Mouse (Mus musculus): ENCODE measurements around the gene Mlip.
A peak's percentile ranks its signal among the peaks of the same experiment; 100 is the strongest.
"Not testable (repeated sequence)": the region's sequence is repeated elsewhere in the genome, so short reads cannot be mapped to it uniquely, and the experiment has no call there.

The Mlip gene

DNA sequence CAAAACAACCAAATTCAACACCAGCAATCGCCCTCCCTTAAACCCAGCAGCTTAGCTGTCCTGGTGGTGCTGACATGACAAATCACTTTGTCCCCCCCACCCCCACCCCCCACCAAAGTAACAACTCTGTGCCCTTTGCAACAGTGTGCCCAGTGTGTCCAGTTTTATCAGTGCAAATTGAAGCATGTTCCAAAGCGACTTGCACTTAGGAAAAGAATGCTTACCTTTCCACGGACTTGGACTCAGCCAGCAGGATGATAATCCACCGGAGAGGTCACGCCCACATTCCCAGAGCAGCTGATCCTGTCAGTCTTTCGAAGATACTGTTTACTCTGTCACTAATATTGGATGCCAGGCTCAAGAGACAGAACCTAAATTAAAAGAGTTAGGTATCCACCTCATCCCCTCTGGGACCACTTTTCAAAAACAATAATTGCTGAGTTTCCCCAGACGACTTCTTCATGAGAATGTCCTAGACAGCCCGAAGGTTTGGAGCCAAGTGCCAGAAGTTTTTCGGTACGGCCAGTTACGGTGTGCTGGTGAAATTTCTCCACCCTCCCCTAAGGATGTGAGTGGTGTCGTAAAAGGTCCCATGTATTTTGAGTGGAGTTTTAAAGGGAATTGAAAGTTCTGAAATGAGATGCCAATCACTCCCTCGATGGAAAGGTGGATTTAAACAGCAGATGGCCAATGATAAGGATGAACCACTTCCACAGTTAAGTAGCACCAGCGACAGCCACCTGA lies at the start of gene Mlip:
TSS of gene Mlip (minus strand) at position 538 of the 744 bp plus-strand sequence.
- no peak for DNase-seq

DNA sequence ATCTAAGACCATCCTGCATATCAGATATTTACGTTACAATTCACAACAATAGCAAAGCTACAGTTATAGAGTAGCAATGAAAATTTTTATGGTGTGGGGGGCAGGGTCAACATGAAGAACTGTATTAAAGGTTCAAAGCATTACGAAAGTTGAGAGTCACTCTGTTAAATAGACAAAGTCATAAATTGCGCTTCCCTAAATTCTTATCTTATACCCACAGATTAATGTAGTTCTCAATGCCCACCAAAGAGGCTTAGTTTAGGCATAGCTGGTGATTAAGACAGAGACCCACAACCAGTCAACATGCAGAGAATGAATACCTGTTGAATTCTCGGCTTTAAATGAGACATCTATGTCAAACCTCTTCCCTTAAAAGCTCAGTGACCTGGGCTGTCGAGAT lies 47.0 kb upstream of the Mlip start:
- no peak for DNase-seq

DNA sequence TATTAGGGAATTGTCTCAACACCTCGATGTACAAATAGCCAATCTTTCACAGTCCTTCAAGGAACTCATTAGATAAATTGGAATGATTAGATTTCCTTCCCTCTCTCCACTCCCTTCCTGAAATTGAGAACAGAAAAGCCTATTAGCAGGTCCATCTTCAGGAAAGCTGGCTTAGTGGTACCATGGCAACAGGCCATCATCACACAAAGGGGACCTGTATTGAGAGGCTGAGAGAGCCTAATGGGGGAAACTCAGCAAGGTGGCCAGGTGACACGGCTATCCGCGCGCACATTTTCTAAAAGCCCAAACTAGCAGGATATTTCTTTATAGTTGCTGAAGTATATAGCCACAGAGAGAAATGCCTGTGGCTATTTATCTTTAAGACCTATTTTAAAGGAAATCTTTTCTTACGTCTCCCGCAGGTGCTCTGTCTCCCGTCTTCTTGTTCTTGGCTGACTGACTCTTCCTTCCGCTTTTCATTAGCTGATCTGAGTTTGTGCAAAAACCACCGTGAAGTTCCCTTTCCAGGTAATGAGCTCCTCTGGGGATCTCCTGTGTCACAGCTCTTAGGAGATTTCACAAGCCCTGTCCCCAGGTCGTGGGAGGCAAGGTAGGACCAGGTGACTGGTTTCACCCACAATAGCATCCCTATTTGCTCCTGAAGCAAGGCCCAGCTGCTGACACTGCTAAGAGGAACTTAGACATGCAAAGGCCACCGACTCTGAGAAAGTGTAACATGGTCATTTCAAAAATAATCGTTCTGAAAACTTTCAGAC lies 46.3 kb upstream of the Mlip start:
- no peak for DNase-seq

DNA sequence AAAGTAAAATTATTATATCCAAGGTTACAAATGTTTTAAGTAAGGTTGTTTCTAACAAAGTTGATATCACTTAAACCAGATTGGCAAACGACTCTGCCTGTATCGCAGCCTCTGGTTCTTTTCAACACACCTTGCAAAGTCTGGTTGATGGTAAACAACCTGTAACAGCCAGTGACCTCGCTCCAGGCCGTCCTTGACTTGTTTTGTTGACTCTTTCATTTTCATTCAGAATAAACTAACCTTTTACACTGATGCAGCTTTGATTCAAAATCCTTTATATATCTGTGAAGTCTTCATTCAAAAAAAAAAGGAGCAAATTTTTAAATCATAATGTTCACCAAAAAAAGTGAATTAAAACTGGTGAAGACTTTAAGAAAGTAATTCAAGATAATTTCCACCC lies 44.3 kb upstream of the Mlip start:
- no peak for DNase-seq

DNA sequence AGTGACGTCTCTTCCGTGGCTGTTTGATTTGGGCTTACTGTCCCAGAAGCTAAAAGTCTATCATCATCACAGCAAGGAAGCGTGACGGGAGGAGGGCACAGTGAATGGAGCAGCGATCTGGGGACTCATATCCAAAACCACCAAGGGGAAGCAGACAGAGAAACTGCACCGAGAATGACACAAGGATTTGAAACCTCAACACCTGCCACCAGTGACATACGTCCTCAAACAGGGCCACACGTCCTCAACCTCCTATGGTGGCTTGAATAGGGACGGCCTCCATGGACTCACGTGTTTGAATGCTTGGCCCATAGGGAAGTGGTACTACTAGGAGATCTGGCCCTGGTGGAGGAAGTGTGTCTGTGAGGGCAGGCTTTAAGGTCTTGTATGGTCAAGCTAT lies 38.5 kb upstream of the Mlip start:
- no peak for DNase-seq

DNA sequence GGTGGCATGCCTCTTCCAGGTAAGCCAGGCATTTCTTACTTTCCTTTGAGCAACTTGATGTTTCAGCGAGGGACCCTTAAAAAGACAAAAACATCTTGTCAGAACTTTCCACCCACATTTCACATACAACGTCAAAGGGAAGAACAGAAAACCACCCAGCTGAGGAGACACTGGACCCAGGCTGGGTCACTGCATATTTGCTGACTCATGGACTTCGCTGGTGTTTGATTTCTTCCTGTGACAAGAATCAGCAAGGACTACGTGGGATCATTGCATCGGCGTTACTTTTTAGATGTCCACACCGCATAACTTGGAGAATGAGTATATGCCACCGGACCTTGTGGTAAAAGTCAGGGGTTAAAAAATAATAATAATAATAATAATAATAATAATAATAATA lies 36.2 kb upstream of the Mlip start:
- no peak for DNase-seq

DNA sequence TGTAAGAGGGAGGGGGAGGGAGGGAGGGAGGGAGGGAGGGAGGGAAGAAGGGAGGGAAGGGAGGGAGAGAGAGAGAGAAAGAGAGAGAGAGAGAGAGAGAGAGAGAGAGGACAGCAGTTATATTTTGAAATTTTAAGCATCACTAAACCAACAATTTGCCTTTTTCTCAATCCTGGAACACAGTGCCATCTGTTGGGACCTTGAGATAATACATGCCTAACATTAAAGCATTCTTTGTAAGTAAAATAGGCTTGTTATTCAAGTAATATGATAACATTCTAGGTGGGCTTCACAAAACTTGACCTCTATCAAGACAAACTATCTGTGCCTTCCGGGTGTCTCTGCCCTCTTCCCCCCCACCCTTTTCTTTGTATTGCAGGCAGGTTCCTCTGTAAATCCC lies 34.0 kb upstream of the Mlip start:
- DNase-seq: peak; percentile 27

DNA sequence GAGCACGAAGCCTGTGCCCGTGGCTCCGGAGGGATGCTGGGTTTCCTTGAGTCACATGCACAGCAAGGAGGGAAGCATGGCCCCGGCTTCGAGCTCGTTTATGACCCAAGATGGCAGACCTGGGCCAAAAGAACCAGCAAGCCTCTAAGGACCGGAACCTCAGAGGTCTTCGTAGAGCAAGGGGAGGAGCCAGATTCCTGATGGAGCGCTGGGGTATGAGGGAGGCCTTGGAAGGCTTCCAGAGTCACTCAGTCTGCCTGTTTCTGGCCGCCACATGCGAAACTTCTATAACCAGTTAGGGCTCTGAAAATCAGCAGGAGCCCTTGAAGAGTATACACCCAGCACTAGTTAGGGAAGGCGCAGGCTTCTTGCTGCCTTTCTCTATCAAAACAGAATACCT lies 32.8 kb upstream of the Mlip start:
- no peak for DNase-seq

DNA sequence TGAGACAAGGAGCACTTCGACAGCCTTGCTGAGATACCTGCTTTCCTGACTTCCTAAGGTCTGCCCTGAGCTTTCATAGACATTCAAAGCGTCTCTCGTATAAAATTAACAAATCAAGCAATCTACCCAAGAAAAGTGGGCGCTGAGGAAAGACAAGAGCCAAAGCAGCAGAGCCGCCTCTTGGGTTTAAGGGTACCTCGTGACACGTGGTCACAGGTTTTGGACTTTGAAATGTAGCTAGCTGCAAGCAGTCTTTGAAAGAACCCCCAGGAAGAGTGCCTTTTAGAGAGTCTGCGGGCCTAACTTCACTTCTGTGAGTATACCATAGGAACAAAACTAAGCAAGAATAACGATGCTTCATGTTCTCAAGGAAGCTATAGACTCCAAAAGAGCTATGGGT lies 31.9 kb upstream of the Mlip start:
- peak; percentile 59 for DNase-seq

DNA sequence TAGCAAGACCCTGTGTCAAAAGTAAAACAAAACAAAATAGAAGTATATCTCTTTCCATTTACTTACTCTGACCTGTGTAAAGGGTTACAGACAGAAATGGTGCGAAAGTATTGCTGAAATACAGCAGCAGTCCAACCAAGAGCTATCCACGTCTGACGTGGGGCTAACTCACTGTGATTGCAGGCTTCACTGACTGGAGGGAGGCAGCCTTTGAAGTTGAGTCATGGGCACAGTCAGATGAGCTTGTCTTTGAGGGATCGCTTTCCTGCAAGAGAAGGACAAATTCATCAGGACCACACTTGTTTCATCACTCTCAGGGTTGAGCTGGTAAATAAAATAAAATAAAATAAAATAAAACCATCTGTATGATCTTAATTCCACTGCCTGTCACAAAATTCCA lies 31.2 kb upstream of the Mlip start:
- no peak for DNase-seq

DNA sequence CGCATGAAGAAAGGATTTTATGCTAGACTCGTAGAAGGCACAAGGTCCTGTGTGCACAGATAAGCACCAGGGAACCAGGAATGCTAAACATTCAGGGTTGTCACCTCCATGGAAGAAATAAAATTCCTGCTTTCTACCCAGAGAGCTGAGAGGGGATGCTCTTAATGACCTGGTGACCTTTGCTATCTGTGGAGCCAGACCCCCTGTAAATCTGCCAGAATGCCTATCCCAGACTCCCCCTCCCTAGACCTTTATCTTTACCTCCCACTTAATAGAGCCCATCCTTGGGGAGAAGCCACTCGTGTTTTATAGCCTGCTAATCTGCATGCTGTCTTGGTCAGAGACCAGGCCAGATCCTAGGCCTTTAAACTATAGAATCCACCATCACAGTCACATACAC lies 29.7 kb upstream of the Mlip start:
- no peak for DNase-seq

DNA sequence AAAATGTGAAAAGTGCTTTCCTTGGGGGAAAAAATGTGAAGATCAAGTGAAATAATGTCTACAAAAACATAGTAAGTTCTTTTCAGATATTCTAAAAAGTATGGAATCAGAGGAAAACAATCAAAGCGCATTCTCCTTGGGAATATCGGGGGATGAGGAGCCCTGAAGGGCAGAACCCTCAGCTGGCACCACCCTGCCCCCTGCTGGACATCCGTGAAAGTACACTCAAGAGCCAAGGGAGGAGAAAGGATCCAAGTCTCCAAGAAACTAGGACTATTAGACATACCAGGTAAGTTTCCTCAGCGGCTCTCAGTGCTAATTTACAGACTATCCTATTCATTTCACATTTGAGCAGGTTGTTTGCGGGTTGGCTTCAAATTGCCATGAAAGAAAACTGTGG lies 28.8 kb upstream of the Mlip start:
- peak; percentile 82 for DNase-seq

DNA sequence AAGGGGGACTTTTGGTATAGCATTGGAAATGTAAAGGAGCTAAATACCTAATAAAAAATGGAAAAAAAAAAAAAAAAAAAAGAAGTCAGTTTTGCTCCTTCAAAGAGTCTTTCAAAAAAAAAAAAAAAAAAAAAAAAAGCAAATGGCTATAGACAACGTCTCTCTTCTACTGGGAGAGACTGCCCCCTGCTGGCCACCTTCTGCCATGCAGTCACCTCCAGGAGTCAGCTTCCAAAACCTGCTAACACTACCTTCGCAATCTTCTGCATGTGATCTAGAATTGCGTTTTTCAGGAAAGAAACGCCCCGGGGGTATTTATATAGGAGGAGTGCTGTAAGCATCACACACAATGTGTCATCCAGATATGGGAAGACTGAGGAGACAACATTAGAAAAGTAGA lies 26.9 kb upstream of the Mlip start:
- DNase-seq: peak; percentile 68

DNA sequence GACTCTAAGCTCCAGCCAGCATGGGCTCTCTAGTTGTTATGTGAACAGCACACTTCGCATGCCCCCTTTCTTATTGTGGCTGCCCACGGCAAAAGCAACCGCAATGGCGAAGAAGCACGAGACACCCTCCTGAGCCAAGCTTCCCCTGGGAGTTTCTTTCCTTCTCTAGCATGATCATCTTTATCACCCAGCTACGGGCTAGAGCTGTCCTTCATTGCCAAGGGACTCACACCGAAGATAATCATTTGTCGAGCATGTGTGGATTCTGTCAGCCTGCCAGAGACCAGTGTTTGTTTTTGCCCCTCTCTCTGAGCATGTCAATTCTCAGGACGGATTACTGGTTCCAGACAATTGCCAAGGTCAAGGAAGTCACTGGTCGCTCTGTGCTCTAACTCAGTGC lies 24.9 kb upstream of the Mlip start:
- DNase-seq: no peak

DNA sequence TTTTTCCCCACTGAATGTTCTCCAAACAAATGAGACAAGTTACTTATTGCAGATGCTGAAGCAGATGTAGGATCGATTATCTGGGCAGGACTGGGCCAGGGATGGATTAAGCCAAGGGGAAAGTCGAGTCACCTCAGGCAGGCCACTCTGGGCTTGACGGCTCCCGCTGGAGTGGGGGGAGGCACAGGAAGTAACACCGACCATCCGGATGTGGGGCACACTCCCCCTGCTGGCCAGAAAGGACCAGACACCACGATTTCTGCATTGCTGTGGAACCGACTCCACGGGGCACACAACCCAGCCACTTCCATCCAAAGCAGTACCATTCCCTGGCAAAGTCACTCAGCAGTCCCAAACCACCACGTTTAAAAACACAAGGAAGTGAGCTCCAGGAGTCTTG lies 24.3 kb upstream of the Mlip start:
- DNase-seq: peak; percentile 30

DNA sequence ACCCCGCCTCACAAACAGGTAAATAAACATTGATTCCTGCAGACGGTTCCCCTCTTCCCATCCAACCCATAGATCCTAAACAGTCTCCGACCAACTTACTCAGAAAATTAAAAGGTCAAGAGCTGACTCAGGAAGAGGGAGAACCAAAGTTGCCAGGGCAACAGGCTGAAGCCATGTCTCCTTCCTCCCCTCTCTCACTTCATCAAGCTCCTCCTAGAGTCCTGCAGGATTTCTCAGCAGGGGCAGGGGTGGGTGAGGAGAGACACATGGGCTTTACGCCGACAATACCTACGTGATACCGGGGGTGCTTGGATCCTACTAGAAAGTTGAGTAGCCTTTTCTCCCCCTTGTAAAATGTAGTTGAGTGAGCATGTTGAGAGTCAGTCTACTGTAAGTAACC lies 23.8 kb upstream of the Mlip start:
- no peak for DNase-seq

DNA sequence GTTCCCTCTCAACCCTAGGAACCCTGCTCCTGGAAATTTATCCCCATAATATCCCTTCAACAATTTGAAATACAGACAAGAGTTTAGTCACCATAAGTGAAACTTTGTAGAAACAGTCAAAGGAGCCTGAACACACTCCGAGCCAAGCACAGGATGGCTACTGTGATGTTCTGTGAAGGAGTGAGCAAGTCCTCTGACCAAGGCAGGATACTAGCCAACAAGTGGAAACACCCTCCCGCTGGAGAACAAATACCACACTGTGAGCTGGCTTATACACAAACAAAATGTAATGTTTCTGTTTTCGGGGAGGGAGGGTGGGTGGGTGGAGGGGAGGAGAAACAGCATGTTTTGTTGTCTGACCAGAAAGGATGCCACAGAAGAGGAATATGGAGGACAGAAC lies 17.9 kb upstream of the Mlip start:
- no peak for DNase-seq

DNA sequence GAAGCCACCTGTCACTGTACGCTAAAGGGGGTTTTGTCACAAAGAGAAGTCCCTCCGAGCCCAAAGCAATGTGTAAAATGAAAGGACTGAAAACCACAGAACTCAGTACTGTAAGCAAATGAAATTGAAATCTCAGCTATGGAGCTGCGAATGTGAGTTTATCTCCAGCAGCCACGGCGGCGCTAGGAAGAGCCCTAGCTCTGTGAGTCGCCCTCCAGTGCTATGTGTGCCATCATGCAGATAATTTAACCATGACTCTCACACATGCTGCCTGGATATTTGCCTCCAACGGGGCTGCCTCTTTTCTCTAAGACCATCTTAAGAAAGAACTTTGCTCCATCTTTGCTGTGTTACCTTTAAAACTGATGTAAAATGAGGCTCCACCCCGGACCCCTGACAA lies 16.5 kb upstream of the Mlip start:
- DNase-seq: no peak

DNA sequence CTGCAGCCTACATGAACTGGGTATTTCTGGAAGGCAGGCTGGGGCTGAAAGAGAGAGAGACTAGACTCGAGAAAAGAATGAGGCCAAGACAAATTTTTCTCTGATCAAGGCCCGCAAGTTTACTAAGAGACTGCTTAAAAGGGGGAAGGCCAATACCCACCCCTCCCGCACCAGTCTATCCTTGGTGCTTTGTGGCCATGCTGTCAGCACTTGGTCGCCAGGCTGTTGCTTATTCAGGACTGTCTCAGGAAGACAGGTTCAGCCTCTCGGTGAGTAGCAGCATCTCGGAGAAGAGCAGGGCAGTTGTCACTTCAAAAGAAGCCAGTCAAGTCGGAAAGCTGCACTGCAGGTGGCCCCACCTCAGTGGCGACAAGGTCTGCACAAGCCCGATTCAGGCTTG lies 11.9 kb upstream of the Mlip start:
- not testable (repeated sequence) for DNase-seq

DNA sequence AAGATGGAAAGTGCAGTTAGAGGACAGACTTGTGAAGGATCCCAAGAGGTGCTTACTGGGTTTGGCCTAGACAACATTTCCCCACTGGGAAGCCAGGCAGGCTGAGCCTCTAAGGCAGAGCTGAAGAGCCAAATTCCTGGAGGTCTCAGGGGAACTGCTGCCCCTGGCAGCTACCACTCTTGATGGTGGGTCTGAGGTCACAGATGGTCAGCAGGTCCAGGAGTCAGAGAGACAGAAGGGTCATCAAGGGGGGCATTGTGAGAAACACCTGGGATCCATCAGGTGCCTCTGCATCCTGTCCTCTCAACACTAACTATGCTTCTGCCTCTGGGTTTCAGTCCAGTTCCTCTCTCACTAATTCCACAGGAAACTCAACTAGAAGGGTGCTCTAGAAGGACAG lies 10.1 kb upstream of the Mlip start:
- DNase-seq: no peak

DNA sequence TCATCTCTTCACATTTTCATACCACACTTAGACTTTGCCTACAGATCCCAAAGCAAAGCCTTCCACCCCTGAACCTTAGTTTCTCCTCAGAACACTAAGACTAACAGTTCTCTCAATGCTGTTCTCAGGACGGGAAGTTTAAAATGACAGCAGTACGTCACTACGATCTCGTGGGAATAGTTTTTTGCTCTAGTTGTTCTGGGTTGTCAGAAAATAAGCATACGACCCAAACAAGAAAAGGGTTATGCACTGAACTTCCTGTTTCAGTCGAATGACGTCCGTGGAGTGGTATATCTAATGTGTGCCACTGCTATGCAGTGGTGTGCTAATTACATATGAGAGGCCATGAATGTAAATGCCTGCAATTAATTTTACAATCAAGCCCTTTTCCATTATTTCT lies 7.9 kb upstream of the Mlip start:
- no peak for DNase-seq

DNA sequence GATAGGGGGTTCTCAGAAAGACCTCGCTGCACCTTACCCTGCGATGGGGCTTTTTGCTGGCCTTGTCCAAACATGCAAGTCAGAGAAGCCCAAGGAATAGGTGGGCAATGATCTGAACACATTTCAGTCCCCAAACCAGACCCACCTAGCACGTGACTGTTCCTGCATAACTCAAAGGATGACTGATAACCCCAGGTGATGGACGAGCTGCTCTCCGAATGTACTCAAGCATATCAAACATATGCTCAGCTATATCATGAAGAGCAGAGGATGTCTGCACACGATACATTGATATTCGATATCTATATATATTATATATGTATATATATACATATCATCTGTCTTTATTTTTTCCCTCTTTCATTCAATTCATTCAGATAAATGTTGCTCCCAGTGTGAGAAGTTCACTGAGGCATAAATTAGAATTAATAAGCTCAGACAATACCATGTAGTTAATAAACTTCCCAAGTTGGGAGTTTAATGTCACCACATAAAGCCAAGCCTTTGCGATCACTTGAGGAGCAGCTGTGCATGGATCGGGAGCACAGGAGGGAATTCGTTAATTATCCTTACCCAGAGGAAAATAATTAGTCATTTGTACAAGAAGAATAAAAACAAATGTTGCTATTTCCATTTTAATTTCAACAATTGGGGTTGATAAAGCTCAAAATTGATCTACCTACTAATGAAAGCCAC lies 6.7 kb upstream of the Mlip start:
- no peak for DNase-seq

DNA sequence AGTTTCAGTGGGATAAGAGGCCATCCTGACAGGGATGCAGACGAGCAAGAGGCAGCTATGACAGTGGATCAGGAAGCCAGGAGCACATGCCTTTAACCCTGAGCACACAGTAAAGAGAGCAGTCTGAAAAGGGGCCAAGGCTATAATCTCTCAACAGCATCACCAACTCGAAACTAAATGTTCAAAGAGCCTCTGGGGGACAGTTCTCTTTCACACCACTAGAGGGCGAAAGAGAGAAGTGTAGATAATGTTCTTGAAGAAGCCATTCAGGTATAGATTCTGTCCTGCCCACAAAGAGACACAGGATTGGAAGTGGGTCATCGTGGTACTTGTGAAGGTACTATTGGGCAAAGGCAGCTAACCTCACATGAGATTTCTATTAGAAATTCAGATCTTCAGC lies 1.2 kb upstream of the Mlip start:
- DNase-seq: no peak

DNA sequence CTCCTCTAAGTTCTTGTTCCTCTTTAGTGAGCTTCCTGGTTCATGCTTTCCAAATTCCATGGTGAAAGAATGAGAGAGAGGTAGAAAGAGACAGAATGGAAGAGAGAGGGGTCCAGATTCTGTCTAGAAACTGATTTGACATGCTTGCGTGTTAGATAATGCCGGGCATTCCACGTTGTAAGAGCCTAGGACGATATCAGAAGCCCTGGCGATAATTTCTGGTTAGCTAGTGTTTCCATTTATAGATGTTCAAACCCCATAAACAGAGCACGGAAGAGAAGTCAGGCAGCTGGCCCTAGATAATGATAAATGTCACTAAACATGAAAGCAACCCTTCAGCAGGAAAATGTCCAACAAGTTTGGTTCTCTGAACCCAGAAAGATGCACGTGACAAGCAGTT lies 5.1 kb downstream of the Mlip start:
- no peak for DNase-seq

Data from kidney, adult 9 months (tissue).